ENCODE assay signal across 12 mouse cellular contexts in genomic region chr9:120884726-120885125, GRCm38 (mm10). TPM values are rescaled to one million over a fixed set of nuclear protein-coding genes. Genes with fewer than 3 reads are reported as not detected.
DNase-seq lines count a peak whose midpoint lies in the region; ATAC-seq and TF ChIP-seq lines count a peak whose summit lies in the region.
"Had no signal": no experiment of that assay in that cellular context is flagged by ENCODE, and none has a peak within 500 bp of the region (broad histone marks: within the 10 kb centered on the region; RNA-seq: fewer than 3 reads in every experiment).

No protein-coding gene starts in this region.

- no peak for TF ChIP-seq CTCF in intestine, postnatal 0 days (IDR thresholded peaks at IDR 0.05; ENCODE audit: low read depth)
- no peak for TF ChIP-seq CTCF in brain, embryonic 14.5 days (IDR thresholded peaks at IDR 0.05; ENCODE audit: borderline replicate concordance, extremely low read depth, insufficient read depth, insufficient read length)

- no peak overlapping the region for H3K9ac ChIP-seq in intestine, embryonic 14.5 days (ENCODE audit: low read length)
- no peak overlapping the region for H3K9ac ChIP-seq in intestine, postnatal 0 days (ENCODE audit: low read depth, low read length)
- H3K9ac ChIP-seq in forebrain, embryonic 15.5 days (replicated peaks): no peak overlapping the region
- H3K9ac ChIP-seq in neural tube, embryonic 14.5 days (replicated peaks; ENCODE audit: low read depth, low read length): no peak overlapping the region
- H3K9ac ChIP-seq: liver, embryonic 12.5 days had no signal

- no peaks in the 10 kb centered on the region for H3K9me3 ChIP-seq in intestine, embryonic 14.5 days (ENCODE audit: control insufficient read depth, low read length)
- no peaks in the 10 kb centered on the region for H3K9me3 ChIP-seq in intestine, postnatal 0 days (ENCODE audit: control insufficient read depth)
- no peaks in the 10 kb centered on the region for H3K9me3 ChIP-seq in forebrain, embryonic 15.5 days
- no peaks in the 10 kb centered on the region for H3K9me3 ChIP-seq in neural tube, embryonic 14.5 days (ENCODE audit: control insufficient read depth, low read length)
- H3K9me3 ChIP-seq: liver, embryonic 12.5 days had no signal

- H3K27me3 ChIP-seq in intestine, embryonic 14.5 days (replicated peaks; ENCODE audit: control insufficient read depth, insufficient read depth, low read length): no peaks in the 10 kb centered on the region
- no peaks in the 10 kb centered on the region for H3K27me3 ChIP-seq in intestine, postnatal 0 days (replicated peaks; ENCODE audit: control insufficient read depth, insufficient read depth, low read length)
- no peaks in the 10 kb centered on the region for H3K27me3 ChIP-seq in forebrain, embryonic 15.5 days
- H3K27me3 ChIP-seq in neural tube, embryonic 14.5 days (ENCODE audit: control insufficient read depth, insufficient read depth, low read length): no peaks in the 10 kb centered on the region
- H3K27me3 ChIP-seq: liver, embryonic 12.5 days had no signal

- peak; percentile 63 for DNase-seq in intestine, embryonic 14.5 days (ENCODE audit: low spot score)
- DNase-seq in brain, embryonic 14.5 days (ENCODE audit: low read depth): peak; percentile 70
- no peak for DNase-seq in heart, postnatal 25 days (ENCODE audit: low spot score)
- DNase-seq in cerebellum, postnatal 10 days: no peak
- no peak for DNase-seq in urinary bladder, postnatal 14 days (ENCODE audit: low spot score)
- DNase-seq: kidney, adult 18-20 months; thymus, adult 2 months had no signal

- TF ChIP-seq POLR2A in brain, embryonic 14.5 days (IDR thresholded peaks at IDR 0.05; ENCODE audit: borderline replicate concordance, extremely low read depth, insufficient read depth, insufficient read length, poor library complexity, severe bottlenecking): no peak

- peak; percentile 55; the same call in 1 of the 2 replicates for ATAC-seq in intestine, embryonic 14.5 days (replicated peaks; ENCODE audit: low FRiP score, low TSS enrichment, low read depth)
- no peak for ATAC-seq in intestine, postnatal 0 days
- peak; percentile 68 for ATAC-seq in forebrain, embryonic 15.5 days (replicated peaks)
- ATAC-seq in neural tube, embryonic 14.5 days (ENCODE audit: low read depth): no peak
- ATAC-seq: CD4-positive, CD25-positive, alpha-beta regulatory T cell, adult 4 months; liver, embryonic 12.5 days had no signal

- H3K27ac ChIP-seq in intestine, embryonic 14.5 days (ENCODE audit: low read depth): peak overlapping the region; percentile 40; the same call in 1 of the 2 replicates
- H3K27ac ChIP-seq in intestine, postnatal 0 days (ENCODE audit: low read depth, low read length): no peak overlapping the region
- peak overlapping the region; percentile 72 for H3K27ac ChIP-seq in forebrain, embryonic 15.5 days (replicated peaks)
- H3K27ac ChIP-seq in neural tube, embryonic 14.5 days (ENCODE audit: low read depth, low read length): peak overlapping the region; percentile 5; the same call in 1 of the 2 replicates
- H3K27ac ChIP-seq: liver, embryonic 12.5 days had no signal

- 28% methylated on average over 10 of the region's 10 CpGs for WGBS in intestine, embryonic 14.5 days
- WGBS in intestine, postnatal 0 days: 58% methylated on average over 10 of the region's 10 CpGs
- WGBS in forebrain, embryonic 15.5 days: 31% methylated on average over 10 of the region's 10 CpGs
- WGBS in neural tube, embryonic 14.5 days: 41% methylated on average over 10 of the region's 10 CpGs

- intact Hi-C loops in heart, postnatal 25 days (cut with DNase I): loop anchor here (5.0 kb wide), 1 partner anchor 43 kb away; the partner anchor contains the start of gene Ctnnb1

- H3K4me1 ChIP-seq in intestine, embryonic 14.5 days (replicated peaks; ENCODE audit: control insufficient read depth, insufficient read depth, low read length): peaks cover 7% of the 10 kb centered on the region; the same call in 1 of the 2 replicates
- no peaks in the 10 kb centered on the region for H3K4me1 ChIP-seq in intestine, postnatal 0 days (replicated peaks; ENCODE audit: control insufficient read depth, insufficient read depth, low read length)
- peaks cover 12% of the 10 kb centered on the region for H3K4me1 ChIP-seq in forebrain, embryonic 15.5 days
- no peaks in the 10 kb centered on the region for H3K4me1 ChIP-seq in neural tube, embryonic 14.5 days (ENCODE audit: control insufficient read depth, insufficient read depth, low read length)
- H3K4me1 ChIP-seq: liver, embryonic 12.5 days had no signal

- H3K4me2 ChIP-seq in intestine, embryonic 14.5 days (ENCODE audit: low read length): no peak overlapping the region
- no peak overlapping the region for H3K4me2 ChIP-seq in intestine, postnatal 0 days (replicated peaks; ENCODE audit: low read depth)
- H3K4me2 ChIP-seq in forebrain, embryonic 15.5 days (replicated peaks): no peak overlapping the region
- H3K4me2 ChIP-seq in neural tube, embryonic 14.5 days (ENCODE audit: low read depth, low read length): no peak overlapping the region
- H3K4me2 ChIP-seq: liver, embryonic 12.5 days had no signal

- H3K36me3 ChIP-seq in intestine, embryonic 14.5 days (ENCODE audit: control insufficient read depth, insufficient read depth, low read length): no peaks in the 10 kb centered on the region
- H3K36me3 ChIP-seq in intestine, postnatal 0 days (ENCODE audit: control insufficient read depth, insufficient read depth): no peaks in the 10 kb centered on the region
- no peaks in the 10 kb centered on the region for H3K36me3 ChIP-seq in forebrain, embryonic 15.5 days
- H3K36me3 ChIP-seq in neural tube, embryonic 14.5 days (ENCODE audit: control insufficient read depth, insufficient read depth, low read length): no peaks in the 10 kb centered on the region
- H3K36me3 ChIP-seq: liver, embryonic 12.5 days had no signal

- H3K4me3 ChIP-seq in intestine, embryonic 14.5 days (ENCODE audit: low read depth, low read length): no peak overlapping the region
- no peak overlapping the region for H3K4me3 ChIP-seq in intestine, postnatal 0 days (ENCODE audit: low read depth, low read length)
- H3K4me3 ChIP-seq in forebrain, embryonic 15.5 days: no peak overlapping the region
- no peak overlapping the region for H3K4me3 ChIP-seq in neural tube, embryonic 14.5 days (ENCODE audit: low read depth, low read length)
- H3K4me3 ChIP-seq: liver, embryonic 12.5 days had no signal

RNA-seq across cellular contexts. Expression of gene Ctnnb1, which starts 44.3 kb away (rescaled TPM):
- 629 and 691 TPM in 2 replicates for polyA plus RNA-seq in intestine, embryonic 14.5 days (2014; fragmentation: Nextera tagmentation; extraction: Ambion mirVana)
- 363 and 364 TPM in 2 replicates for polyA plus RNA-seq in intestine, postnatal 0 days (2015; fragmentation: Nextera tagmentation; extraction: Ambion mirVana)
- polyA plus RNA-seq in brain, embryonic 14.5 days (2012; rRNA removed): 259 and 433 TPM in 2 replicates
- polyA plus RNA-seq in forebrain, embryonic 15.5 days (2015; fragmentation: Nextera tagmentation; extraction: Ambion mirVana): 615 and 648 TPM in 2 replicates
- polyA plus RNA-seq in neural tube, embryonic 14.5 days (2014; fragmentation: Nextera tagmentation; extraction: Ambion mirVana): 338 and 436 TPM in 2 replicates
- total RNA-seq in heart, postnatal 25 days (2021): 100 to 1,000 TPM; 450 to 481 TPM

Comparison
In these comparisons a context has a peak if more than half of its experiments do, and no peak if none do; other contexts are left out.
1. ATAC-seq: peak in intestine, embryonic 14.5 days (single experiment) and forebrain, embryonic 15.5 days (single experiment); none in intestine, postnatal 0 days (single experiment) and neural tube, embryonic 14.5 days (single experiment).
2. DNase-seq: peak in intestine, embryonic 14.5 days (single experiment) and brain, embryonic 14.5 days (single experiment); none in heart, postnatal 25 days (single experiment), cerebellum, postnatal 10 days (0 of 2) and urinary bladder, postnatal 14 days (single experiment).